ENCODE assay signal across 14 mouse cellular contexts in genomic region chr2:116424131-116424530, GRCm38 (mm10).
DNase-seq lines count a peak whose midpoint lies in the region.
"Had no signal": no experiment of that assay in that cellular context is flagged by ENCODE, and none has a peak within 500 bp of the region (broad histone marks: within the 10 kb centered on the region; RNA-seq: fewer than 3 reads in every experiment).

No protein-coding gene starts in this region.

- DNase-seq in adrenal gland, adult 2 months, result peak; percentile 56
- DNase-seq in adrenal gland, adult 18-20 months (ENCODE audit: low spot score in 2 of 2), result no peak
- DNase-seq in adrenal gland, postnatal 10 days, result peak; percentile 3
- DNase-seq in adrenal gland, postnatal 25 days, result no peak
- peak; percentile 12 for DNase-seq in retina, postnatal 1 day
- DNase-seq in retina, embryonic 14.5 days (ENCODE audit: low spot score), result no peak
- DNase-seq: B cell, adult 2 months; cerebellum, adult 11 months; cerebellum, adult 18-20 months; cerebellum, adult 8-10 months; cerebellum, adult 9-11 months; cerebellum, postnatal 14 days; cerebellum, postnatal 36 days; embryo, embryonic 11 days had no signal

Comparison
In these comparisons a context has a peak if more than half of its experiments do, and no peak if none do; other contexts are left out.
1. DNase-seq: peak in adrenal gland, adult 2 months (single experiment), adrenal gland, postnatal 10 days (single experiment) and retina, postnatal 1 day (single experiment); none in adrenal gland, adult 18-20 months (0 of 2), adrenal gland, postnatal 25 days (single experiment) and retina, embryonic 14.5 days (single experiment).